Mouse (Mus musculus): ENCODE measurements around the gene Rapgef2.

DNA sequence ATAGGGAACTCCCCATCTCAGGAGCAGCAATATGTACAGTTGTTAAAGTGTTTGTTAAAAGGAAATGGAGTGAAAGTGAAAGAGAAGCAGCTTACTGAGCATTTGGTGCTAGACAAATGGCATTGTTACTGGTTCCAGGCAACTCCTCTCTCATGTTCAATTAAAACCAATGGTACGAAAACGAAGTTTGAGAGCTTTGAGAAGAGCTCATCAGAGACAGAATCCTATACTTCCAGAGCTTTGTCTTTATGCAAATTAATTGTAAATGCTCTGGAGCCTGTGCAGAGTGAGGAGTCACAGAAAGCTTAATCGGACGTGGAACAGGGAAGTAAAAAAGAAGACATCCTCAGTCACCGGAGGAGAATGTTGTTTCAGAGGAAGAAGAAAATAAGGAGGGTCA lies 241.1 kb downstream of the Rapgef2 start:
- no peak for TF ChIP-seq CTCF (IDR thresholded peaks at IDR 0.05; ENCODE audit: borderline replicate concordance, extremely low read depth, insufficient read depth, insufficient read length)
- no peak for TF ChIP-seq POLR2A (IDR thresholded peaks at IDR 0.05; ENCODE audit: borderline replicate concordance, extremely low read depth, insufficient read depth, insufficient read length, poor library complexity, severe bottlenecking)

Data from brain, embryonic 14.5 days (tissue).